Mouse (Mus musculus) frontal cortex, postnatal 36 days (tissue): ENCODE results near the gene Tbccd1.

Experiments
- DNase-seq, 2 experiments: peaks; one replicate each; pipeline ENCODE4 v3.0.0; 2022; ENCODE audit warnings: low spot score in 2 of 2

Gene Tbccd1

DNA sequence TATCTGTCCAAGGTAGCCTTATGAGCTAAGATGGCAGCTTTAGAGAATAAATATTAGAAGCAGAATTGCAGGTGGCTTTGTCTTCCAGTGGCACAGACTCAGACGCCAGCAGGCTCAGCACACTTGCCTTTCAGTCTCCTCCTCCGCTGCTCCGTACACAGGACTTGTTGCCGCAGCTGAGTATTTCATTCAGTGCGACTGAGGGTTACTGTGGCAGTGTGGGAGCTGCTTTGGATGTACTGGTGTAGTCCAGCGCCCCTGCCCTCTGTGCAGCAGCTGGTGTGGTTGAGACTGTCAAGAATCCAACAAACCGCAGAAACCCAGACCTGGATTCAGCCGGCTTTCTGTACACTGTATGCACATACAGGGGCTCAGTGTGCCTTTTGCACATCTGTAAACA, 14.9 kb upstream of the Tbccd1 start:
- no peak for DNase-seq

DNA sequence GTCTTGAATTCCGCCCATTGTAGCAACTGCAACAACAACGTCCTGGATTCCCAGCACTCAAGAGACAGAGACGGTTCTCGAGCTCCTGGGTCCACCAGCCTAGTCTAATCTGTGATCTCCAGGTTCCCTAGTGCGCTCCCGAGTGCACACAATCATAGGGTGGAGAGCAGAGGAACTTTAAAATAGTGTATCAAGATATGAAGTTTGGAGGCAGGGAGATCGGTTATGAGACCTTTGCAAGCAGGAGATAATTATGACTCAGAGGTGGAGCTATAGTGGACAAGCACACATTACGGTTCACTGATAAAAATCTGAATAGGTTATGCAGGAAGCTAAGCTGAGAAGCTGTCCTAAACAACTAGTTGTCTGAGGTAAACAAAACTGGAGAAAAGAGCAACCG, 696 bp downstream of the Tbccd1 start:
- no peak for DNase-seq

DNA sequence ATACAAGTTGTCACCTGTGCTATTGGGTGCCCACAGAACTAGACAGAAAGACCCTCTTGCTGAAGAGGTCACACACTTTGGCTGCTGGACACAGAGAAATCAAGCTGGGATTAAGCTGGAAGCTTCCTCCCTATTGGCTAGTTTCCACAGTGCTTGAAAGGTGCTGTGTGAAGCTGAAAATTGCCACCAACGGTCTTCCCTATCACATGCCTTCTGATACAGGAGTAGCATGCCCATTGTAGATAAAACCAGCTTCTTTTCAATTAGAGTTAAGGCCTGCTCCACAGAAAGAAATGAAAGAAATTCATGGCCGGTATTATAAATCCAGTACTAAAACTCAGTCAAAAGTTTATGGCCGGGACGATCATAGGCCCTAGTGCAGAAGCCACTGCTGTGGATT, 4.8 kb downstream of the Tbccd1 start:
- no peak for DNase-seq

DNA sequence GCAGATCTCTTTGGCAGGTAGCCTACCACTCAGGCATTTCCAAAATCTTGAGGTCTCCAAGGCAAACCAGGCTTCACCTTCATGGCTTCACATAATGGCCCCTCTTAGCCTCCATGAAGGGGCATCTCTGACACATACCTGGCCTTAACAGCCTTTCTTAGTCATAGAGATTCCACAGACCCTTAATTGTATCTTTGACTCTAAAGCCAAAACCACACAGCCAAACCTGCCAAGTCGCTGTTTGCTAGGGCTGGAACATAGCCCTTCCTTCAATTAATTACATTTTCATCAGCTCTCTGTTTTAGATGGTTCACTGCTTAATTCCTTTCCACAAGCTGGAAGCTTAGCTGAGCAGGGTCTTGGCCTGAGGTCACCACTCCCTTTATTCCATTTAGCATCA, 9.1 kb downstream of the Tbccd1 start:
- DNase-seq, result no peak

DNA sequence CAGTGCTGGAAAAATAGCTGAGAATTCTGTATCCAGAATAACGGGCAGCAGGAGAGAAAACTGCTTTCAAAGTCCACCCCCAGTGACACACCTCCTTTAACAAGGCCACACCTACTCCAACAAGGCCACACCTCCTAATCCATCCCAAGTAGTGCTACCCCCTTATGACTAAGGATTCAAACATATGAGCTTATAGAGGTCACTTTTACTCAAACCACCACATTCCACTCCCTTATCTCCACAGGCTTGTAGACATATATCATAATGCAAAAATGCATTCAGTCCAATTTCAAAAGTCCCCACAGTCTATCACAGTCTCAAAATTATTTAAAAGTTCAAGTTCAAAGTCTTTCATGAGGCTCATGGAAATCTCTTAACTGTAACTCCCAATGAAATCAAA, 9.8 kb downstream of the Tbccd1 start:
- no peak for DNase-seq

DNA sequence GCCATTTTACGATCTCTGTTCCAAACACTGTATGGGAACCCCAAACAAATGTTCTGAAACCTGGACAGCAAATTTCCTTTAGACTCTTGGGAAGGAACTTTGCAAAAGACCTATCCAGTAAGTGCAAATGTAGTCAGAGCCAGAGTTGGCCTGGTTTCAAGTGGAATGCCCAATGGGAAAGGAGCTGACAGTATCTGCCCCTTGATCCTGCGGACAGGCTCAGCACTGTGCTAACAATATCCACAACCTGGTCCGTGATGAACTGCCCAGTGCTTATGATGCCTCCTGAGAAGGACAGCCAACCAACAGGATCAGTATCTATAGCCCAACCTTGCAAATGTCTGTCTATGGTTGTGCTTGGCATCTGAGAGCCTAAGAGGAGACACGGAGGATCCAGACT, 12.0 kb downstream of the Tbccd1 start:
- no peak for DNase-seq

DNA sequence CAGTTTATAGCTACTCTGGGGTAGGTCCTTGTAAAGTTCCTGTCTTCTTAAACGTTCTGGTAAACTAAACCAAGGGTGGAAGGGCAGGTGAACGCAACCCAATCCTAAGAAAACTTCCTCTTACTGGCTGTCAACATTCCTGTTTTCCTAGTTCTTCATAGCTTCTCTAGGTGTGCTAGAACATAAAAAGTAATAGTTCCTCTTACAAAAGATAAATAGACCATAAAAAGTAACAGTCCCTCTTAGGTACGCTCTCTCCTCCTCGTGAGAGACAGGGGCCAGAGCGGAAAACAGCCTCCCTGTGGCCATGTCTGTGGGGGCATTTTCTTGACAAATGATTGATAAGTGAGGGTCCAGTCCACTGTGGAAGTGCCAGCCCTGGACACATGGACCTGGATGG, 12.6 kb downstream of the Tbccd1 start:
- no peak for DNase-seq

DNA sequence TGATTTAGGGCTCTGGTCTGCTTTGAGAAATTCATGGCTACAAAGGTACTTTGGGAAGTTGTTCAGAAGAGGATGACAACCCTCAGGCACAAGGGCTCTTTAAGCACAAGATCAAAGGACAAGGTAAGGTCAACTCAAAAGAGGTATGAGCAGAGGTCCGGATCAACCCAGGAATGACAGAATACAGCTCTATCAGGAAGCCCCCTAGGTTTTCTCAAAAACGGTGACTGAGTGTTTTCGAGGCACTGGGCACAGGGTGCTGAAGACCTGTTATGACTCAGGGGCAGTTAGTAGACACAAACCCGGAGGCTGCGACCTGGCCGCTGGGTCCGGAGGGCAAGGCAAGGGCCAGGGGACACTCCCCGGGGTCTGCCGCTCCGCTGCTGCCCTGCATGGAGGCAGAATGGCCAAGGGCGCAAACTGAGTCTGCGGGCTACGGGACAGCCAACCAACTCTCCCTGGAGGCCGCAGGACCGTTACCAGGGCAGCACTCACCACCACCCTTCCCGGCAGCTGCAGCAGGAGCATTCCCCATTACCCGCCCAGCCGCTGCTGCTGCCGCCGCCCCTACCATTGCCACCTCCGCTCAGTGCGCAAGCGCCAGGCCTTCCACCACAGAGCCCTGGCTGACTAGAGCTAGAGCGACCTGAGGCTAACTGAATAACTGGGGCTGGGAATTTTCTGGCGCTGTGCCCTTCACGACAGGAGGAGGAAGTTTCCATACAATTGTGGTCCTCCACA, 13.2 kb downstream of the Tbccd1 start:
- DNase-seq, result peak; percentile 72 to 76

DNA sequence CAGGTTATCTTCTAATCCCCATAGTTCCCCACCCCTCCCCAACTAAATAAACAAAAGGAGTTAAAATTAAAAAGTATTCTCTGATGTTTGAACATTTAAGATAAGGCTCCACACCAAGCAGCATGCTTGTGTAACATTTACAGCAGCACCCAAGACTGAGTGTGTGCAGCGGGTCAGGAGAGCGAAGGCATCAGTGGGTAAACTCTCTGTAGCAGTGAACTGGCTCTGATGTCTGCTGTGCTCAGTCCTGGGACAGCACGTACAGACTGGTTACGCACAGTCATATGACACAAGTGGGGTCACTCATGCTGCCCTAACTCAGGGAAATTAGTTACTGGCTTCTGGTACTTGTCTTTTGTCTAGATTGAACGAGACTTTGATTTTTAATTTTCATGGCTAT, 14.6 kb downstream of the Tbccd1 start:
- DNase-seq, result no peak

DNA sequence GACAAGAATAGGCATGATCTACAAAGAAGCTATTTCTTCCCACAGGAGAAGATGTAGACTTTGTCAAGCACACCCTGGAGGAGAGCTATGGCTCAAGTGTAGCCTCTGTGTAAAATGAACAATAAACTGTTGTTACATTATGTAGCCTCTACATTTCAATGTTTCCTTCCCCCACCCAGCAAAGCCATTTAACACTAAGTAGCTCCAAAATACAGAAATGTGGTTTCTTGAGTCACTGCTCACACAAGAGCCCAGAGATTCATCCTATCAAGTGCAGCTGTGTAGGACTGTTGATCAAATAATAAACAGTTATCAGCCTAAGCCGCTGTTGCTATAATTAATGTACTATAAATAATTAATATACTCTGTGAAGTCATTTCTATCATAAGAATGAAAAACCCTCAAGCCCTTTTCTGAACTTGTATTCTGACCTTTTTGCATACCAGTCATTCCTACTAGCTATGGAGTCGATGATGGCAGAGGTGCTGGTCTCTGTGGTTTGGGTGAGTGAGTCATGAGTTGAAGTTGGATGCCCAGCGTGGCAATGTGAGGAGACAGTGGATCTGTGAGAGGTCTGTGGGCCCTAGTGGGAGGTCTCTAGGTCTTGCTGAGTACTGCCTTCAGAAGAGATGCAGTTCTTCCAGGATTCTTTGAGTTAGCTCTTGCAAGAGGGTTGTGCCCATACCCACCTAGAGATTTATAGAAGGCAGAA, 18.2 kb downstream of the Tbccd1 start:
- no peak for DNase-seq

DNA sequence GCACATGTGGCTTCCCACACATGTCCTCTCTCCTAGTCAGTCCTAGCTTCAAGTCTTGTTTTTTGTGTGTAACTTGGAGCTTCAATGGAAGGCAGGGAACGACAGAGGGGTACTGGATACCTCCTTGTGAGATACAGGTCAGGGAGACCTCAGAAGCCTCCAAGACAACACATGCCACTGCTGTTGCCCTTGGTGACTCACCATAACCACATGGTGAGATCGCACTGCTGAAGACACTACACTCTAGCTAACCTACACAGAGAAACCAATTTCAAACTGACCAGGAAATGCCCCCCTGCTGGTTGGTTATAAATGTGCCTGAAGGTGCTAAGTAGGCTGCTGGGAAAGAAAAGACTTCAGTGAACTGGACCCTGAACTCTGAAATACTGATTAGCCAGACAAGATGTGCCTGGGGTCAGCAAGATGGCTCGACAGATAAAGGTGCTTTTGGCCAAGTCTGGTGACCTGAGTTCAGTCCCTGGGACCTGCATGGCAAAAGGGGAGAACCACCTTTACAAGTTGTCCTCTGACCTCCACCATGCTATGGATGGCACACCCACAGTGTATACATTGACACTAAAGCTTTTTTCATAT, 24.4 kb downstream of the Tbccd1 start:
- no peak for DNase-seq

DNA sequence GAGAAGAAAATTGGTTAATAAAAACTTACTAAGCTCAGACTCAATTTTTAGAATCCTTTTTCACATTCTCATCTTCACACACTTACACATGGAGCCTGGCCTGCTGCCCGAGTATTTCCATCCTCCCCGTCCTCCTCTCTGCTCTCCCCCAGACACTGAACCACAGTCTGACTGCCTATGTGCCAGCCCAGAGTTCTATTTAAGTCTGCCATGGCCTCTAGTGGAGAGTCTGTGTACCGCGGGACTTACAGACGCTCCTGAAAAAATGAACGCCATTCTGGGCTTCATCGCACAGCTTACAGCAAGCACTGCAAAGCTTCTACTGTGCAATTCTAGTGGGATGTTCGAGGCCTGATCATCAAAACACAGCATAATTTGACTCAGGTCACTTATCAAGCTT, 36.7 kb downstream of the Tbccd1 start:
- DNase-seq, result peak; percentile 58 to 68

DNA sequence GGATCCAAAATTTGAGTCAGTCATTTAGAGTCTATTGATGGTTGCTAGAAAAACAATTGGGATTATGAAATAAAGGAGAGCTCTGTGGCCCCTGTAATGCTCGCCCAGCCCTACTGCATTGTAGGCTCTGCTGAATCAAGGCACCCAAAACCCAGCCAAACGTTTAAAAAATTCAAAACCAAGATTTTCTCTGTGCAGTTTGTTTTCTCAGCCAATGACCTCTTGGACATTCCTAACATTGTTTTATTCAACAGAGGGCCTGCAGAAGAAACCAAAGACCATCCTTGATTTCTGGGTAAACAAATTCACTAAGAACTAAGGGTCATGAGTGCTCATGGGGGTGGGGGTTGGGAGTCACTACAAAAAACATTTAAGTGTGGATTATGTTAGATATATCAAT, 46.0 kb downstream of the Tbccd1 start, which contains the start of gene Crygs:
Crygs (minus strand) TSS at position 101 of the 400 bp plus-strand sequence.
- no peak for DNase-seq

DNA sequence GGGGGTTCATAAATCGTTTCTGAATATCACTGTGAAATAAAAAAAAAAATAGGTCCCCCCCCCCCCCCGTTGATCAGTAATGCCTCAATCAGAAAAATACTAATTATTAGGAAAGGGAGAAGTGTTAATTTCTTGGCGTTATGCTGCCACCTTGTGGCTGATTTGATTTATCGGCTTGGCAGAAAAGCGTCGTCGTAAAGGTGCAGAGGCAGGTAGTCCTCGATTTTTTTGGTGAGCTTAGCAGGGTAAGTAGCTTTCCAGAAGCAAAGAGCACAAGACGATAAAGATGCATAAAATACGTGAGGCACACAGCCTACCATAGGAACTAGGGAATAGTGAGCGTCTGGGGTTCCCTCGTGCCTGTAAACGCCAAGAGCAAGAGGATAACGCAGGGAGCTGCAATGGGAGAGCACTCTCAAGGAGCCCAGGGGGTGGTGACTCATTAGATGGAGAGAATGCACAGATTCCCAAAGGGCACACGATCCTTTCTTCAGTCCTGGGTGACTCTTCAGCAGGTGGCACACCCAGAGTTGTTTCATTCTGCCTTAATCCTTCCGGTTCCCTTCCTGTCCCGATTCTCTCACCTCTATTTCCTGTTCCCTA, 49.9 kb downstream of the Tbccd1 start:
- peak; percentile 48 to 64 for DNase-seq

DNA sequence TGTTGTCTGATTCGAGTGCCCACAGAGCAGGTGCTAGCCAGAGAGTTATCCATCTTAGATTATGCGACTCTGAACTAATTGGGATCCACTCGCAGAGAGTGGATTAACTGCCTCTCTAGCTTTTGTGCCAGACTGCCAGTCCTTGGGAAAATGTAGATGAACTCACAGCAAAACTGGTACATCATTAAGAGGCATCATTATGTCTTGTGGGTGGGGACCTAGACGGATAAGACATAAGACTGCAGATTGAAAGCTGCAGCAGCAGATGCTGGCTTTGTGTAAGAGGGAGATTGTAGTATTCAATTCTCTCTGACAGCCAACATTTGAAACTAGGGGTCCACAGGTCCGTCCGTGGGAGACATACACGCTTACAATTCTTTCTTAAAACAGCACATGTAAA, 54.7 kb downstream of the Tbccd1 start:
- DNase-seq, result no peak

DNA sequence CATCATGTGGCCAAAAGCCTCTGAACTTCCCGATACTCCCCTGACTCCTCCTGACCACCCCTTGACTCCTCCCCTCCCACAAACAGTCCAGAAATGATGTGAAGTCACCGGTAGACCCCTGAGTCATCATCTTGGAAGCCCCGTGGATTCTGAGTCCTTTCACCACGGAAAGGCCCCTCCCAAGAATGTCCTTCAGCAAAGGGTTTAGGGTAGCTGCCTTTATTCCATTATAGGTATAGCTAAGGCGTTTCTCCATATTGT, 56.7 kb downstream of the Tbccd1 start:
- no peak for DNase-seq

DNA sequence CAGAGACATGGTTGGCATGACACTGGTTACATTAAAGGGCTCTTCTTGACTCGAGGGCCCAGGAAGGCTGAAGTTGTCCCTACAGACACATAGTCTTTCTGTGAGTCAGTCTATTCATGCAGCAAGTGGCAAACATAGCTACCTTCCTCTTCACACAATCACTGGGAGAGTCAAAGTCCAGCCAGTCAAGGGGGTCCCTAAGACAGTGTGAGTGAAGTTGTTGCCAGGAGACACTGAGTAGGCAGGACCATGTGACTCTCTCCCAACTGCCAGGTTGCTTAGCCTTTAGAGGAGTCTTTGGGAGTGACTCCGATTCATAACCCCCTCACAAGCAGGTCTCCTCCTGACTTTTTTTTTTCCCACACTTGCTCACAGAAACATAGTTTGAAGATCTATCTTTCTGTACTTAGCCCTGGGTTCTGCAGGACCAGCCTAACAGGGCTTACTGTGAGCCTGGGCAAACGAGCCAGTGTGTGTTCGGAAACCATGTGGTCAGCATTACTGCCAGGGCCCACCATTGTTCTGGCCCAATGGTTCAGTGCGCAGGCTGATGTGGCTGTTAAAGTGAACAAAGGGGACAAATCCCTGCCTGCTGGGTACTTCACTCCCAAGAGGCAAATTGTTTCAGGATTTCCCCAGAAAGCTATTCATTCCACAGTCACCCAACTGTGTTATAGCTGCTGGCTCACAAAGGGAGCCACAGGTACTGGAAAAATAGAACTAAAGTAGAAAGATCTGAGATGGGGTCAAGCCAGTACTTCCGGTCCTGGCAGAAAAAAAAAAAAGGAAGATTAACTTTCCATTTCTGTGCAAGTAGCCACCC, 57.2 kb downstream of the Tbccd1 start:
- DNase-seq, result no peak

DNA sequence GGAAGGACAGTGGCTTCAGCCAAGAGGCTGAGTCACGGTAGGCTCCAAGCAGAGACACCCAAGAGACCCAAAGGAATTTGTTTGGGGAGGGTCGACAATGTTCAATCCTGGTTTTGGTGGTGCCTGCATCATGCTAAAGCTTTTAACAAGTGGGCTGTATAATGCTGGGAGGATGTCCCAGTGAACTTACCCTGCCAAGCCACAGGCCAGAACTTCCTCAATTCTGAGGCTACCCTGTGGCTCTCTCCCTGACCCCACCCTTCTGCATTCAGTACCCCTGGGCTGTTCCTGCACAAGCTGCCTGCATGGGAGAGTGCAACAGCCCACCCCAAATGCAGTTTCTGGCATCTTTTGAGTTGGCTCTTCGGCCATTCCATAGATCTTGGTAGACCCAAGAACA, 58.9 kb downstream of the Tbccd1 start:
- DNase-seq, result no peak

DNA sequence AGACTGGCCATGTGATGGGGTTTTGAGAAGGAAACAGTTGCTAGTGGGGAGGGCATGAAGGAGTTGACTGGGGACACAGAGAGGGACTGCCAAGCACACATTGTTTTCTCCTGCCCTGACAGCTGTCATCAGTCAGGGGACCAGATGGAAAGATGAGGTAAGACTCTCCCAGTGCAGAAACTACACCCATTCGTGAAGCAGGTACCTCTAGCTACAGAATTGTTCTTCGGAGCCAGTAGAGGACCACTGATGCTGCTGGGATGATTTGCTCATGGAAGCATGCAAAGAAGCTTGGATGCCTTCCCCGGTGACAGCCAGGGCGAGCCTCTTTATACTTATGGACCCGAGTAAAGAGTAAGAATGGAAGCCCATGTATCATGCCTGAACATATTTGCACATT, 59.9 kb downstream of the Tbccd1 start:
- no peak for DNase-seq

DNA sequence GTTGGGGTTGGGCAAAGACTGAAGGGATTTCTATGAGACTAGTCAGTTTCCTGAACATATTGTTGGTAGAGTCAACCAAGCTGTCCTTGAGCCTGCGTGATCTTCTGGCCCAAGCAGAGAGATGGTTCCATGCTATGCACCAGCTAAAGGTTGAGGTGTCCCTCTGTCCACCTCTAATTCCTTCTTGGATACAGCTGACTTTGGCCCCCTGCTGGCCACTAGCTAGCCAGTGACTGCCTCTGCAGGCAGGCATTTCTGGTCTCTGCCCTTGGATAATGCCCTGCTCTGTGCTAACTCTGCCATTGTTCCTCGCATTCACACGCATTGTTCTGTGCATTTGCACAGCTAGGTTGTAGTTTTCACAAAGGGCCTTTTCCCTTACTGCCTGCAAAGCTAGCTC, 62.0 kb downstream of the Tbccd1 start:
- no peak for DNase-seq

DNA sequence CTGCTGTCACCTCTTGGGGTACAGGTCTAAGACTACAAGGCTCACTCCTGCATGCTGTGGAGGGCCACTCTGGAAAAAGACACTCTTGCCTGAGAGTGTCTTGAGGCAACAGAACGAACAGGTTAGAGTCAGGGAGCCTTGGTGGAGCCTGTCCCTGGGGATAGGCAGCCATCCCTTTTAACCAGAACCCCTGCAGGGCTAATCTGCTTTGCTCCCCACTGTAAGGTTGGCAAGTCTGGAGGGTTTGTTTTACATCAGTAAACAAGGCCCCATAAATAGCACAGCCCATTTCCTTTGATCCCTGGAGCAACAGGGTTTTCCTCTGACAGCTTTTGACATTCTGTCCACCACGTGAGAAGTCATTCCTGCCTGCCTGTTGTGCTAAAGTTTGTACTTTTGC, 66.2 kb downstream of the Tbccd1 start:
- no peak for DNase-seq

DNA sequence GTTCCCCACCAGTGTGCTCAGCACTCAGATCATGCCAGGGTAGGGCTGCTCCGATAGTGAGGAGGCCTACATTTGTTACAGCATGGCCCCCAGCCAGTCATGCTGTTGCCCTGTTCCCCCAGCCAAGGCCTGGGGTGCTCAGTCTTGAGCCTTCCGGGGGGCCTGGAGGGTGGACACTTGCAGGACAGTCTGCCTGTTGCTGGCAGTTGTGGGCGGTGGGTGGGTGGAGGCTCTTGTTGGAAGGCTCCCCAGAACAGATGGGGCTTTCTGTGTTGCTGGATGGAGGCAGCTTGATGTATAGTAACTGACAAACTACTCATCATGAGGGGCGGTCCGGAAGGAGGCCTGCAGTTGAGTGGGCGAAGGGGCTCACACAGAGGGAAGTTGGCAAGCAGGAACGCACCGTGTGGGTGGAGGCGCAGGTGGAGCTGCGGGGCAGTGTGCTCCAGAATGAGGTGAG, 67.5 kb downstream of the Tbccd1 start:
- peak; percentile 78 to 82 for DNase-seq
